Mouse (Mus musculus) embryonic facial prominence, embryonic 15.5 days (tissue): ENCODE results near the gene Tbl1xr1. TPM values are rescaled to one million over a fixed set of nuclear protein-coding genes. Genes with fewer than 3 reads are reported as not detected.
A peak's percentile ranks its signal among the peaks of the same experiment; 100 is the strongest.

Experiments
- ATAC-seq: fragments of 200-750 bp; cut with Nextera tagmentation; 2 replicates; pipeline ENCODE4 v1.8.0; 2017; ENCODE audit warnings: low read depth, moderate TSS enrichment; ENCODE audit not compliant: insufficient number of reproducible peaks, low FRiP score, low TSS enrichment
- H3K27ac ChIP-seq: fragments of 300-500 bp; sonication (generic); replicated peaks from 2 replicates; pipeline ENCODE4 v1.5.1; 2015; ENCODE audit warnings: mild to moderate bottlenecking, inconsistent platforms
- H3K27me3 ChIP-seq: fragments of 300-500 bp; sonication (generic); 2 replicates; pipeline ENCODE4 v1.6.1; 2015; ENCODE audit warnings: inconsistent platforms
- H3K36me3 ChIP-seq: fragments of 300-500 bp; sonication (generic); 2 replicates; pipeline ENCODE4 v1.6.1; 2015; ENCODE audit warnings: mild to moderate bottlenecking, inconsistent platforms
- H3K4me1 ChIP-seq: fragments of 300-500 bp; sonication (generic); 2 replicates; pipeline ENCODE4 v1.6.1; 2015; ENCODE audit warnings: inconsistent platforms
- H3K4me2 ChIP-seq: fragments of 300-500 bp; sonication (generic); replicated peaks from 2 replicates; pipeline ENCODE4 v1.6.1; 2015; ENCODE audit warnings: mild to moderate bottlenecking, inconsistent platforms
- H3K4me3 ChIP-seq: fragments of 300-500 bp; sonication (generic); replicated peaks from 2 replicates; pipeline ENCODE4 v1.5.1; 2015; ENCODE audit warnings: mild to moderate bottlenecking, inconsistent platforms
- H3K9ac ChIP-seq: fragments of 300-500 bp; sonication (generic); 2 replicates; pipeline ENCODE4 v1.6.1; 2015; ENCODE audit warnings: inconsistent platforms
- H3K9me3 ChIP-seq: fragments of 300-500 bp; sonication (generic); replicated peaks from 2 replicates; pipeline ENCODE4 v1.6.1; 2016; ENCODE audit warnings: inconsistent platforms
- WGBS: fragments of 180-500 bp; shearing (Covaris S2); methylation state at CpG from one replicate; pipeline ENCODE4 v1.1.7; 2015; 5-methylcytosine and 5-hydroxymethylcytosine counted together
- polyA plus RNA-seq: library from polyadenylated mRNA; unstranded; fragments of >200 nt; fragmentation: Nextera tagmentation; extraction: Ambion mirVana; gene quantifications from 2 replicates; pipeline ENCODE4 v1.2.1, GENCODE M21; 2015

Gene Tbl1xr1
- polyA plus RNA-seq, 1 experiment from 2014 or later = 28.3 TPM

DNA sequence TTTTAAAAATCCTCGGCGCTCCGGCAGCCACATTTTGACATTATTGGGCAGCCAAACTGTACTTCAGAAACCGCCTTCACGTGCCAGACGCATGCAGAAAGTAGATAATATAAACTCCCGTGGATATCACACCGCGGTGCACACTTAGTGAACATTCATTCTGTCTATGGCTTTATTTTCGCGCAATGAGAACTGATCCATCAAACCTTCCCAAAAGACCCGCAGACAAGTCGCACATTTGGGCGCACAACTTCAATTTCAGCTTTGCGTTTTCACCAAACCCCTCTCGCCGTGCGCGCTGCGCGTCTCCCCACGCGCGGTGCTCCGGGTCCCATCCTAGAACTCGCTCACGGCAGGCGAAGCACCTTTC is 950 bp upstream of the Tbl1xr1 start:
- WGBS = under 1% methylated on average over 28 of the region's 28 CpGs
- Histone ChIP-seq H3K9ac (peak overlapping the region; percentile 76), H3K4me3 (peak overlapping the region; percentile 90), H3K36me3 (no peaks in the 10 kb centered on the region), H3K4me1 (peaks cover 16% of the 10 kb centered on the region), H3K27ac (peak overlapping the region; percentile 99), H3K27me3 (no peaks in the 10 kb centered on the region), H3K4me2 (peak overlapping the region; percentile 72), H3K9me3 (no peaks in the 10 kb centered on the region)
- no peak for ATAC-seq

DNA sequence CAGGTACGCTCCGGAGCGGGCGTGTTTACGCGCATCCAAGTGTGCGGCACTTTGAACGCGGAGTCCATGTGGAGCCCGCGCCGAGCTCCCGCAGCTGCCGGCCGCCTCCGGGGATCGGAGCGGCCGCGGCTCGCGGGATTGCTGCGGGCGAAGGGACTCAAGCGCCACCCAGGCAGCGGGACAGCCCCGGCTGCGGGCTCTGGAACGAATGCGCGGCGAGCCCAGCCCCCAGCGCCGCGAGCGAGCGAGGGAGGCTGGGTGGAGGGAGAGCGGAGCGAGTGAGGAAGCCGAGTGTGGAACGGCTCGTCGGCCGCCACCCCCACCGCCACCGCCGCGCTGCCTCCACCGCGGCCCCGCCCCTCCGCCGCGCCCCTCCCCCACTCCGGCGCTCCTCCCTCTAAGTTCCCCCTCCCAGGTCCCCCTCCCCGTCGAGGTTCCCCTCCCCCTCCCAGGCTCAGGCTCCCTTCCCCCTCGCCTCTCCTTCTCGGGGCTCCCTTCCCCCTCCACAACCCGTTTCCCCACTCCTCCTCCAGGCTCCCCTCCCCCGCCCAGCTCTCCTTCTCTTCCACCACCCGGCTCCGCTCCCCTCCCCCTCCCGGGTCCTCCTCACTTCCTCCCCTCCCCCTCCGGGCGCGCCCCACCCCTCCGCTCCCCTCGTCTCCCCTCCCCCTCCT is 428 bp upstream of the Tbl1xr1 start:
- peak; percentile 87 for ATAC-seq
- H3K27ac ChIP-seq = peak overlapping the region; percentile 99
- peaks cover 16% of the 10 kb centered on the region for H3K4me1 ChIP-seq
- H3K4me2 ChIP-seq = peak overlapping the region; percentile 72
- WGBS = 0% methylated on average over 45 of the region's 70 CpGs
- H3K9ac ChIP-seq = peak overlapping the region; percentile 76
- H3K36me3 ChIP-seq = no peaks in the 10 kb centered on the region
- no peaks in the 10 kb centered on the region for H3K9me3 ChIP-seq
- H3K4me3 ChIP-seq = peak overlapping the region; percentile 90
- no peaks in the 10 kb centered on the region for H3K27me3 ChIP-seq

DNA sequence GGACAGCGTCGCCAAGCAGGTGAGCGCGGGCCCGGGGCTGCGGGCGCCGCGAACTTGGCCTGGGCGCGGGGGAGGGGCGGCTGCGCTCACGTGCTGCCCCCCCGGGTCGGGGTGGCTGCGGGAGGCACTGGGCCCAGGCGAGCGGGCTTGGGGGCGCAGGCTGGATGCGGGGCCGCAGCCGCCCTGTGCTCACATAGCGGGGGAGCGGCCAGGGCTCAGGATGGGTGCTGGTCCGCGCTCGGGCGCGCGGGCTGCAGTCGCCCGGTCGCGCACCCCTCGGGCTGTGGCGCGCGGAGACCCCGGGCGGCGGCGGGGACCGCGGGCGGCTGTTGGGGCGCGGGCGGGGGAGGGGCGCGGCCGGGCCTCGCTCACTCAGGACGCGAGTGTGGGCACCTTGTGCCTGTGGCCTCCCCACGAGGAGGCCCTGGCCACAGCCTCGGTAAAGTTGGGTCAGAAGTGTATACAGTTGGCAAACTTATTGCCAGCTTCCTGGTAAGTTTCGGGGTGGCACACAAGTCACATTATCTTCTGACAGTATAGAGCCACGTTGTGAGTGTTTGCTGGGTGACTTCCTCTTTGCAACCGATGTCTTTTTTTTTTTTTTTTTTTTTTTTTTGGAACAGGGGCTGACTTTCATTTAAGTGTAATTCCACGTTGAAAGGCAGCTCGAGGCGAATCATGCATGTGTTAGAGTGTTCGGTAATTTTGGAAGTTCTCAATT is 644 bp downstream of the Tbl1xr1 start:
- Histone ChIP-seq H3K9me3 (no peaks in the 10 kb centered on the region), H3K4me2 (peak overlapping the region; percentile 51), H3K27ac (peak overlapping the region; percentile 99), H3K9ac (peak overlapping the region; percentile 93), H3K4me1 (peaks cover 24% of the 10 kb centered on the region), H3K27me3 (no peaks in the 10 kb centered on the region), H3K36me3 (no peaks in the 10 kb centered on the region), H3K4me3 (peak overlapping the region; percentile 90)
- whole genome bisulfite sequencing = under 1% methylated on average over 48 of the region's 64 CpGs
- peak; percentile 63 for ATAC-seq

DNA sequence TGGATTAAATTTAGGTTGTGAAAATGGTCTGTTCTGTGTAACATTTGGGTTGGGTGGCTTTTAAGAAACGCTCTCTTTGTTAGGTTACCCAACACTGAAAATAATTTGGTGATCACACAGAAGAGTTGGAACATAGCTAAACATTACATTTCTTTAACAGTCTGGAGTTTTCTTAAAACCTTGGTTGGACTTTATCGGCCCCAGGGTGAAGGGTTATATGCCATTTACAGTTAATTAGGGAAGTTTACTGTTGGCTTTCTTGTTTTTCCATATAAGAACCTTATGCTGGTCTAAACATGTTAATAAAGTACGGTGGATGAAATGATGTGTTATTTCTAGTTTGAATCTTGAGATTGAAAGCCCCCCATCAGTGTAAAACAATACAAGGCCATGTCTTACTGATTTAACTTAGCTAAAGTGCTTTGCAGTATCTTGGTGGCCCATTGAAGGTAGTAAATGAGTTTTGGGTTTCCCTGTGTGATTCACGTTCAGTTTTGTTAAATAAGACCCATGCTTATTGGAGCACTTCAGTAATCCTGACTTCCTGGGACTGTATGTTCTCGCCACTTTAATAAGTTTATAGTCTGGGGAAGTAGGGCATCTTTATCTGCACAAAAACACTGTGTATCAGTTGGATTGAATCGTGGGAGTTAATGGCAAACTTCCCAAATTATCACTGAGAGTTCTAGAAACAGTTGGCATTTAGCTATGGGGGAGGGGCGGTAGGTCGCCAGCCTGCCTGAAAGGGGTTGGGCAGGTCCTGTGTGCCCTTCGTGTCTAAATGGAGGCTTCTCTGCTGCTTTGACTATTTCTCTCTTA is 1.4 kb downstream of the Tbl1xr1 start:
- Histone ChIP-seq H3K9ac (peak overlapping the region; percentile 93; the same call in 1 of the 2 replicates), H3K27me3 (no peaks in the 10 kb centered on the region), H3K4me2 (peak overlapping the region; percentile 51), H3K4me1 (peaks cover 24% of the 10 kb centered on the region), H3K4me3 (peak overlapping the region; percentile 90), H3K27ac (peak overlapping the region; percentile 99), H3K36me3 (no peaks in the 10 kb centered on the region), H3K9me3 (no peaks in the 10 kb centered on the region)
- ATAC-seq = no peak
- 3% methylated on average over 9 of the region's 9 CpGs for WGBS

DNA sequence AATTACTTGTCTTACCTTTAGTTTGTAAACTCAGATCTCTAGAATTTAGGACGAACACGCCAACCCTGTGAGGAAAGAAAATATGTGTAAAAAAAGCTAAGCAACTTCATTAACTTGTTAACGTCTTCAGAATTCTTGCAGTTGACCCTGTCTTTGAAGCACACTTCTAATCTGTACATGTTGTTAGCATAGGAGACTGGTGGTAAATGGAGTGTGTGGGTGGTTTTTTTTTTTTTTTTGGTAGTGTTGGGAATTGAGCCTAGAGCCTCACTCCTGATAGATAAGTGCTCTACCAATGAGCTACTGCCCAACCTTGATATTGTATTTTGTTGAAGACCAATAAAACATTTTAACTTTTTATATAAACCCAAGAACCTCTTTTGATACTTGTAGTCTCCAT is 2.1 kb downstream of the Tbl1xr1 start:
- H3K36me3 ChIP-seq = no peaks in the 10 kb centered on the region
- peak overlapping the region; percentile 51 for H3K4me2 ChIP-seq
- no peak for ATAC-seq
- peaks cover 24% of the 10 kb centered on the region for H3K4me1 ChIP-seq
- WGBS = 45% methylated on average over 3 of the region's 3 CpGs
- no peak overlapping the region for H3K9ac ChIP-seq
- H3K9me3 ChIP-seq = no peaks in the 10 kb centered on the region
- no peak overlapping the region for H3K27ac ChIP-seq
- H3K4me3 ChIP-seq = peak overlapping the region; percentile 90
- H3K27me3 ChIP-seq = no peaks in the 10 kb centered on the region

DNA sequence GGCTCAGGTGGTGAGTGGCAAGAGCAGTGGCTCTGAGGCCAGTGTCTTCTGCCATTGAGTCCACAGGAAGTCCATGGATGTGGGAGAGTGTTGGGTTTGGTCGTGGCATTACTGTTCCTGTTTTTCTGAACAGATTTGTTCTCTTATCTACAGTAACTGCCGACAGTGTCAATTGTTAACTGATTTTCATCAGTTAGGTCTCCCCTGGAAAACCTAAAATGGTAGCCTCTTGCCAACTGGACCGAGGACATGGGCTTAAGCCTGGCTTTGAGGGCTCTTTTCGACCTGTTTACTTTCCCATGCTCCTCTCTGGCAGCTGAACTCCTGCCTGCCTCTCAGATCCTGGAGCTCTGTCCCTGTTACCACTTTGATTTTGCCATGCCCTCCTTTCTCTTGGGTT is 5.4 kb downstream of the Tbl1xr1 start:
- peaks cover 15% of the 10 kb centered on the region for H3K4me1 ChIP-seq
- no peaks in the 10 kb centered on the region for H3K9me3 ChIP-seq
- 77% methylated on average over 4 of the region's 4 CpGs for WGBS
- no peak overlapping the region for H3K9ac ChIP-seq
- no peak overlapping the region for H3K4me2 ChIP-seq
- ATAC-seq = no peak
- no peak overlapping the region for H3K27ac ChIP-seq
- H3K27me3 ChIP-seq = no peaks in the 10 kb centered on the region
- H3K36me3 ChIP-seq = no peaks in the 10 kb centered on the region
- no peak overlapping the region for H3K4me3 ChIP-seq

DNA sequence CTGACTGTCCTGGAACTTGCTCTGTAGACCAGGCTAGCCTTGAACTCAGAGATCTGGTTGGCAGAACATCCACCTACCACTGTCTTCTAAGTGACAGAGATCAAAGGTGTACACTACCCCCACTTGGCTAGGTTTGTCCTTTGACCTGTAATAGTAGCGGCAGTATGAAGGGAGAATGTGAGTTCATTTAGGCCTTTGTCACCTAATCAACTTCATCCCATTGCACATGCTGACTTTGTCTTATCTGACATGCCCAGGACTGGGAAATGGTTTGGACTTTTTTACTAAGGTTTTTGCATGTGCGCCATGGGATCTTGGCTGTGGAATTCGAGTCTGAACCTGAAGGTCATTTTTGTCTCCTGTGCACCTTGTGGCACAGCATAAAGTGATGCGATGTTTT is 6.4 kb downstream of the Tbl1xr1 start:
- peaks cover 15% of the 10 kb centered on the region for H3K4me1 ChIP-seq
- no peak overlapping the region for H3K4me2 ChIP-seq
- no peak overlapping the region for H3K9ac ChIP-seq
- no peaks in the 10 kb centered on the region for H3K9me3 ChIP-seq
- H3K27ac ChIP-seq = no peak overlapping the region
- 80% methylated on average over 4 of the region's 4 CpGs for WGBS
- no peaks in the 10 kb centered on the region for H3K27me3 ChIP-seq
- no peak overlapping the region for H3K4me3 ChIP-seq
- no peak for ATAC-seq
- H3K36me3 ChIP-seq = no peaks in the 10 kb centered on the region

DNA sequence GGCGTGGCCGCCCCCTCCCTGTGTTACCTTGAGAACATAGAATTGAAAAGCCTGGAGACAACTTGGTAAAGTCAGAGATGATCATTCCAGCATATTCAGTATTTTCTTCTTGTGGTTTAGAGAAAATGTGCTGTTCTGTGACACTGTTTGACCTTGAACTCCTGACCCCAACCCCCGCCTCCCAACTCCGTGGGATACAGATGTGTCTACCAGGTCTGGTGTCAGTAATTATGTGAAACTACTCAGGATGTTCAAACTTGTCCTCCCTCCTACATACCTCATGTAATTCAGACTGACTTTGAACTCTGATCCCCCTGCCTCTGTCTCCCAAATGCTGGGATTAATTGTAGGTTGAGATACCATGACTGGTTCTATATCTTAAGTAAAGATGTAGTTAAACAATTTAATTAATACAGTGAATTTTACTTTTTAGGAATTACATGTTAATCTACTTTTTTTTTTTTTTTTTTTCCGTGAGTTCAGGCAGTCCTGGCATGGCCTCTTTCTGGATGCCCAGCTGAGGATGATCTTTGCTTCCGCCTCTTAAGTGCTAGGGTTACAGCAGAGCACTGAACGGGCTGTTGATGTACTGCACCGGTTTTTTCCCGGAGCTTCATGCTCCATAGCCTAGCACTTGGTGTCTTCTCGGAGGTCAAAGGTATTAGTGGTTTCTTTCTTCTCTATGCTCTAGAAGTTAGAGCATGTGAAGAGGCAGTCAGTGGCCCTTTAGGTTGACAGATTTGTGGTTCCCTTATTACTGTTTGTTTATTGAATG is 8.0 kb downstream of the Tbl1xr1 start:
- ATAC-seq = no peak
- Histone ChIP-seq H3K4me2 (no peak overlapping the region), H3K27ac (no peak overlapping the region), H3K4me3 (no peak overlapping the region), H3K9me3 (no peaks in the 10 kb centered on the region), H3K27me3 (no peaks in the 10 kb centered on the region), H3K9ac (no peak overlapping the region), H3K4me1 (0 out of 2 replicates have a peak, but pooled peaks cover 12% of the 10 kb centered on the region), H3K36me3 (no peaks in the 10 kb centered on the region)
- 74% methylated on average over 10 of the region's 10 CpGs for WGBS

DNA sequence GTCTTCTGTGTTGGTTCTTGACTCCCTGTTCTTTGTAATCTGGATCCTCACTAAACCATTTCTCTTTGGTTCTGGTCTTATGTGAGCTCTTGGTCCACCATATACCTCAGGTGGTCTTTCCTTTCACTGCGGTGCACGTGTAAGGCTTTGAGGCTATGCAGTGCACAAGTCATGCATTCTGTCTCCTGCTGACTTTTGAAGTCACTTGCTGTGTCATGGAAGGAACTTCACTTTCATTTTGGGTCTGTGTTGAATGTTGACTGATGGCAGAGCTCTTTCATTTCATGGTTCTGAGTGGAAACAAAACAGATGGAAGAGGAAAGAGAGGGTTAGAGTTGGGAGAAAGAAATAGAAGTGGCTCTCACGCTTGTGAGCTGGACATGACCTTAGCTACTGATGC is 13.4 kb downstream of the Tbl1xr1 start:
- no peak for ATAC-seq
- Histone ChIP-seq H3K27me3 (no peaks in the 10 kb centered on the region), H3K4me3 (no peak overlapping the region), H3K36me3 (no peaks in the 10 kb centered on the region), H3K4me1 (peaks cover 23% of the 10 kb centered on the region), H3K9me3 (no peaks in the 10 kb centered on the region), H3K9ac (no peak overlapping the region), H3K27ac (no peak overlapping the region), H3K4me2 (no peak overlapping the region)
- 65% methylated on average over 3 of the region's 3 CpGs for WGBS

DNA sequence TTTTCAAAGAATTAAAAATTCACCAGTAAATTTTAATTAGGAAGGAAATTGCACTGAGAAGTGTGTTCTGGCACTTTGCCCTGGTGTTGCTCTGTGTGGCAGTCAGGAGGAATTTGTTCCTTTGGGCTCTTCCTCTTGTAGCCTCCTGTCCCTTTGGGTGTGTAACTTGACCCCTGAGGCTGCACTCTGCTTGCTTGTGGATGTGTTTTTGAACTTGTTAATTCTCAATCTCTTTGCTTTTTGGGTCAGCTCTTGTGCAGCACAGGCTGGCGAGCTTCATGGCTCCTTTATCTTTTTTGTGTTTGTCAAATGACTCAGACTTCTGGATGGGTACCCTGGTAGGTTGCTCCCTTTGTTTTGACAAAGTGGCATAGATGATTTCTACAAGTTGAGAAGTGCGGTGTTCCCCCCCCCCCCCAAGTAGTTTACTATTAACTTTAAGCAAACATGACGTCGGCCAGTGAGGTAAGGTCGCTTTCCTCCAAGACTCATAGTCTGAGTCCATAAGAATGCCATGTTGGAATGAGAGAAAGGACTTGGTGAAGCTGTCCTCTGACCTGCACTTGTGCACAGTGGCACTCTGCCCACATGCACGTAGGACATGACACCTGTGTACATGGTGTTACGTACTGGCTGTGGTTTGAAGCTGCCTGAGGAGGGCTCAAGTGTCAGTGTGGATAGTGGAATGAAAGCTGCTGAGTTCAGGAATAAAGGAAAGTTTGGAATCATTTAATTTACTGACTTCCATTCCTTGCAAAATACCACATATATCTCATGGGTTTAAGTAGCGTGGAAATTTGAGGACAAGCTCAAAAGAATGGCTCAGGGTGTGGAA is 14.2 kb downstream of the Tbl1xr1 start:
- peak; percentile 37; the same call in 1 of the 2 replicates for ATAC-seq
- H3K4me2 ChIP-seq = no peak overlapping the region
- H3K4me3 ChIP-seq = no peak overlapping the region
- H3K27me3 ChIP-seq = no peaks in the 10 kb centered on the region
- peaks cover 23% of the 10 kb centered on the region for H3K4me1 ChIP-seq
- H3K27ac ChIP-seq = peak overlapping the region; percentile 11; the same call in 1 of the 2 replicates
- H3K36me3 ChIP-seq = no peaks in the 10 kb centered on the region
- WGBS = 60% methylated on average over 8 of the region's 8 CpGs
- no peak overlapping the region for H3K9ac ChIP-seq
- no peaks in the 10 kb centered on the region for H3K9me3 ChIP-seq
